Mouse (Mus musculus): ENCODE data around the gene Stk33. TPM values are rescaled to one million over a fixed set of nuclear protein-coding genes. Genes with fewer than 3 reads are reported as not detected.

Gene Stk33
- polyA plus RNA-seq (2016; fragmentation: Nextera tagmentation; extraction: Ambion mirVana), result 0.38 and 0.56 TPM in 2 replicates

GRCm38 (mm10) chr7:109438781-109439591 is at the start of gene Stk33:
Stk33 (minus strand) TSS chr7:109439081.
- no peaks in the 10 kb centered on the region for H3K9me3 ChIP-seq (replicated peaks)
- DNase-seq (ENCODE audit: low spot score), result peak; percentile 80
- peaks cover 37% of the 10 kb centered on the region for H3K27me3 ChIP-seq (ENCODE audit: low read depth, poor library complexity, severe bottlenecking)
- H3K4me1 ChIP-seq, result peaks cover 20% of the 10 kb centered on the region
- H3K27ac ChIP-seq, result peak within 1 kb of the TSS; percentile 84
- no peaks in the 10 kb centered on the region for H3K36me3 ChIP-seq
- WGBS, result 1% methylated on average over 62 of the region's 62 CpGs
- peak within 1 kb of the TSS; percentile 64 for H3K4me3 ChIP-seq

- WGBS, result 82% methylated on average over 5 of the region's 5 CpGs
- no peaks in the 10 kb centered on the region for H3K36me3 ChIP-seq
- no peak overlapping the region for H3K27ac ChIP-seq
Measured at GRCm38 (mm10) chr7:109484221-109484620, 45.3 kb upstream of the Stk33 start.

GRCm38 (mm10) chr7:109480765-109481197 is 41.9 kb upstream of the Stk33 start:
- H3K27me3 ChIP-seq (ENCODE audit: low read depth, poor library complexity, severe bottlenecking), result no peaks in the 10 kb centered on the region
- peaks cover 6% of the 10 kb centered on the region; the same call in 1 of the 2 replicates for H3K4me1 ChIP-seq
- H3K27ac ChIP-seq, result no peak overlapping the region
- H3K36me3 ChIP-seq, result no peaks in the 10 kb centered on the region
- H3K9me3 ChIP-seq (replicated peaks), result no peaks in the 10 kb centered on the region
- WGBS, result 35% methylated on average over 7 of the region's 7 CpGs
- no peak for DNase-seq (ENCODE audit: low spot score)
- peak overlapping the region; percentile 17; the same call in 1 of the 2 replicates for H3K4me3 ChIP-seq

More at GRCm38 (mm10) chr7:109484221-109484620, 45.3 kb upstream of the Stk33 start:
- Histone ChIP-seq H3K4me3 (no peak overlapping the region), H3K4me1 (no peaks in the 10 kb centered on the region), H3K27me3 (ENCODE audit: low read depth, poor library complexity, severe bottlenecking) (no peaks in the 10 kb centered on the region), H3K9me3 (replicated peaks) (no peaks in the 10 kb centered on the region)
- no peak for DNase-seq (ENCODE audit: low spot score)

GRCm38 (mm10) chr7:109477926-109478325 is 39.0 kb upstream of the Stk33 start:
- Histone ChIP-seq H3K9me3 (replicated peaks) (no peaks in the 10 kb centered on the region), H3K27ac (no peak overlapping the region), H3K27me3 (ENCODE audit: low read depth, poor library complexity, severe bottlenecking) (peaks cover 5% of the 10 kb centered on the region; the same call in 1 of the 2 replicates), H3K36me3 (no peaks in the 10 kb centered on the region), H3K4me3 (no peak overlapping the region), H3K4me1 (peaks cover 6% of the 10 kb centered on the region; the same call in 1 of the 2 replicates)
- 86% methylated on average over 3 of the region's 3 CpGs for WGBS
- no peak for DNase-seq (ENCODE audit: low spot score)

GRCm38 (mm10) chr7:109470700-109471099 is 31.8 kb upstream of the Stk33 start:
- Histone ChIP-seq H3K27ac (no peak overlapping the region), H3K4me3 (no peak overlapping the region), H3K9me3 (replicated peaks) (no peaks in the 10 kb centered on the region), H3K27me3 (ENCODE audit: low read depth, poor library complexity, severe bottlenecking) (peaks cover 5% of the 10 kb centered on the region; the same call in 1 of the 2 replicates), H3K36me3 (no peaks in the 10 kb centered on the region), H3K4me1 (peaks cover 6% of the 10 kb centered on the region)
- 75% methylated on average over 4 of the region's 4 CpGs for WGBS
- no peak for DNase-seq (ENCODE audit: low spot score)

- WGBS, result 42% methylated on average over 6 of the region's 6 CpGs
- Histone ChIP-seq H3K9me3 (replicated peaks) (no peaks in the 10 kb centered on the region), H3K36me3 (no peaks in the 10 kb centered on the region), H3K4me1 (peaks cover 6% of the 10 kb centered on the region), H3K4me3 (no peak overlapping the region), H3K27me3 (ENCODE audit: low read depth, poor library complexity, severe bottlenecking) (no peaks in the 10 kb centered on the region), H3K27ac (no peak overlapping the region)
- no peak for DNase-seq (ENCODE audit: low spot score)
Measured at GRCm38 (mm10) chr7:109468262-109468701, 29.4 kb upstream of the Stk33 start.

GRCm38 (mm10) chr7:109467591-109467990 is 28.7 kb upstream of the Stk33 start:
- 54% methylated on average over 2 of the region's 2 CpGs for WGBS

GRCm38 (mm10) chr7:109460698-109461097 is 21.8 kb upstream of the Stk33 start:
- WGBS, result 89% methylated on average over 8 of the region's 8 CpGs
- no peak for DNase-seq (ENCODE audit: low spot score)
- H3K4me3 ChIP-seq, result no peak overlapping the region
- H3K27ac ChIP-seq, result no peak overlapping the region
- H3K9me3 ChIP-seq (replicated peaks), result no peaks in the 10 kb centered on the region
- H3K27me3 ChIP-seq (ENCODE audit: low read depth, poor library complexity, severe bottlenecking), result no peaks in the 10 kb centered on the region
- H3K36me3 ChIP-seq, result no peaks in the 10 kb centered on the region
- peaks cover 14% of the 10 kb centered on the region for H3K4me1 ChIP-seq

More at GRCm38 (mm10) chr7:109467591-109467990, 28.7 kb upstream of the Stk33 start:
- no peak for DNase-seq (ENCODE audit: low spot score)
- H3K27ac ChIP-seq, result no peak overlapping the region
- peaks cover 6% of the 10 kb centered on the region for H3K4me1 ChIP-seq
- H3K9me3 ChIP-seq (replicated peaks), result no peaks in the 10 kb centered on the region
- H3K27me3 ChIP-seq (ENCODE audit: low read depth, poor library complexity, severe bottlenecking), result no peaks in the 10 kb centered on the region
- H3K4me3 ChIP-seq, result no peak overlapping the region
- H3K36me3 ChIP-seq, result no peaks in the 10 kb centered on the region

GRCm38 (mm10) chr7:109456563-109456962 is 17.7 kb upstream of the Stk33 start:
- Histone ChIP-seq H3K4me3 (no peak overlapping the region), H3K27me3 (ENCODE audit: low read depth, poor library complexity, severe bottlenecking) (no peaks in the 10 kb centered on the region), H3K4me1 (peaks cover 16% of the 10 kb centered on the region), H3K9me3 (replicated peaks) (no peaks in the 10 kb centered on the region), H3K27ac (peak overlapping the region; percentile 33; the same call in 1 of the 2 replicates), H3K36me3 (no peaks in the 10 kb centered on the region)
- DNase-seq (ENCODE audit: low spot score), result no peak
- WGBS, result 69% methylated on average over 6 of the region's 6 CpGs

- DNase-seq (ENCODE audit: low spot score), result no peak
- 82% methylated on average over 2 of the region's 2 CpGs for WGBS
- no peaks in the 10 kb centered on the region for H3K9me3 ChIP-seq (replicated peaks)
- no peak overlapping the region for H3K4me3 ChIP-seq
- H3K27me3 ChIP-seq (ENCODE audit: low read depth, poor library complexity, severe bottlenecking), result no peaks in the 10 kb centered on the region
- H3K27ac ChIP-seq, result no peak overlapping the region
- no peaks in the 10 kb centered on the region for H3K36me3 ChIP-seq
- H3K4me1 ChIP-seq, result peaks cover 16% of the 10 kb centered on the region
Measured at GRCm38 (mm10) chr7:109455748-109456147, 16.9 kb upstream of the Stk33 start.

GRCm38 (mm10) chr7:109454856-109455255 is 16.0 kb upstream of the Stk33 start:
- peaks cover 16% of the 10 kb centered on the region for H3K4me1 ChIP-seq
- H3K36me3 ChIP-seq, result no peaks in the 10 kb centered on the region
- 91% methylated on average over 9 of the region's 9 CpGs for WGBS
- H3K27ac ChIP-seq, result no peak overlapping the region
- no peaks in the 10 kb centered on the region for H3K9me3 ChIP-seq (replicated peaks)
- no peak for DNase-seq (ENCODE audit: low spot score)
- H3K27me3 ChIP-seq (ENCODE audit: low read depth, poor library complexity, severe bottlenecking), result no peaks in the 10 kb centered on the region
- H3K4me3 ChIP-seq, result no peak overlapping the region

GRCm38 (mm10) chr7:109448060-109448459 is 9.2 kb upstream of the Stk33 start:
- Histone ChIP-seq H3K9me3 (replicated peaks) (no peaks in the 10 kb centered on the region), H3K36me3 (no peaks in the 10 kb centered on the region), H3K4me3 (no peak overlapping the region), H3K27ac (no peak overlapping the region), H3K27me3 (ENCODE audit: low read depth, poor library complexity, severe bottlenecking) (no peaks in the 10 kb centered on the region), H3K4me1 (no peaks in the 10 kb centered on the region)
- 89% methylated on average over 2 of the region's 2 CpGs for whole genome bisulfite sequencing
- no peak for DNase-seq (ENCODE audit: low spot score)

- 10% methylated on average over 6 of the region's 6 CpGs for WGBS
- Histone ChIP-seq H3K27ac (no peak overlapping the region), H3K9me3 (replicated peaks) (no peaks in the 10 kb centered on the region), H3K36me3 (no peaks in the 10 kb centered on the region), H3K27me3 (ENCODE audit: low read depth, poor library complexity, severe bottlenecking) (peaks cover 8% of the 10 kb centered on the region), H3K4me1 (no peaks in the 10 kb centered on the region), H3K4me3 (no peak overlapping the region)
- peak; percentile 61 for DNase-seq (ENCODE audit: low spot score)
Measured at GRCm38 (mm10) chr7:109445012-109445411, 6.1 kb upstream of the Stk33 start.

All from limb, embryonic 10.5 days (tissue).